42 mouse cellular contexts compared by ENCODE assay signal in genomic region chr6:83737311-83737710, GRCm38 (mm10). TPM values are rescaled to one million over a fixed set of nuclear protein-coding genes. Genes with fewer than 3 reads are reported as not detected.
DNase-seq lines count a peak whose midpoint lies in the region; ATAC-seq and TF ChIP-seq lines count a peak whose summit lies in the region.
"Had no signal": no experiment of that assay in that cellular context is flagged by ENCODE, and none has a peak within 500 bp of the region (broad histone marks: within the 10 kb centered on the region; RNA-seq: fewer than 3 reads in every experiment).

No protein-coding gene starts in this region.

- H3K36me3 ChIP-seq in heart, embryonic 13.5 days, result no peaks in the 10 kb centered on the region
- H3K36me3 ChIP-seq in E14TG2a.4 (ENCODE audit: insufficient read depth, low read length) (no peaks in the 10 kb centered on the region), ES-E14 (ENCODE audit: control insufficient read depth, insufficient read depth, low read length, poor library complexity, severe bottlenecking) (no peaks in the 10 kb centered on the region)
- H3K36me3 ChIP-seq in limb, embryonic 10.5 days, result 0 out of 2 replicates have a peak, but pooled peaks cover 4% of the 10 kb centered on the region
- H3K36me3 ChIP-seq: embryonic facial prominence, embryonic 12.5 days; forebrain, embryonic 10.5 days; forebrain, embryonic 15.5 days; G1E; heart, embryonic 15.5 days; hindbrain, embryonic 13.5 days; liver, embryonic 12.5 days had no signal

- in situ Hi-C loops in ES-E14 (cut with MboI; ENCODE audit: low sequenced_read_pairs in 2 of 2, unreplicated experiment in 2 of 2), result no loop called here

- no peak overlapping the region for H3K4me2 ChIP-seq in heart, embryonic 13.5 days
- H3K4me2 ChIP-seq: embryonic facial prominence, embryonic 12.5 days; forebrain, embryonic 15.5 days; heart, embryonic 15.5 days; hindbrain, embryonic 13.5 days; liver, embryonic 12.5 days had no signal

- TF ChIP-seq CTCF in E14TG2a.4 (conservative IDR thresholded peaks at IDR 0.05; ENCODE audit: low read length), result no peak

- no peak for DNase-seq in heart, postnatal 10 days
- DNase-seq in ES-E14 (ENCODE audit: low read depth, low spot score), result no peak
- no peak for DNase-seq in limb, embryonic 10.5 days (ENCODE audit: low spot score)
- no peak for DNase-seq in adipocyte (ENCODE audit: low spot score)
- no peak for DNase-seq in urinary bladder, adult 18-20 months (ENCODE audit: low spot score in 2 of 2)
- DNase-seq: adrenal gland, adult 2 months; cerebellum, adult 2 months; cerebellum, postnatal 14 days; gastrocnemius, postnatal 36 days; heart, postnatal 4 days; kidney, adult 9 months; kidney, postnatal 10 days; layer of hippocampus, adult 9-11 months; liver, postnatal 0 days; lung, postnatal 36 days; midbrain, embryonic 14.5 days; right cerebral cortex, postnatal 14 days; thymus, adult 18-20 months had no signal

- peaks cover 68% of the 10 kb centered on the region for H3K27me3 ChIP-seq in heart, embryonic 13.5 days (replicated peaks)
- H3K27me3 ChIP-seq in E14TG2a.4 (ENCODE audit: insufficient read depth, low read length), result peaks cover 12% of the 10 kb centered on the region
- H3K27me3 ChIP-seq in limb, embryonic 10.5 days (ENCODE audit: low read depth, poor library complexity, severe bottlenecking), result peaks cover 25% of the 10 kb centered on the region
- H3K27me3 ChIP-seq: forebrain, embryonic 15.5 days had no signal

- 25% methylated on average over 13 of the region's 13 CpGs for WGBS in heart, embryonic 13.5 days
- WGBS in limb, embryonic 10.5 days, result 31% methylated on average over 13 of the region's 13 CpGs

- H3K4me1 ChIP-seq in heart, embryonic 13.5 days, result no peaks in the 10 kb centered on the region
- H3K4me1 ChIP-seq in E14TG2a.4 (replicated peaks; ENCODE audit: low read depth, low read length) (peaks cover 23% of the 10 kb centered on the region), ES-E14 (ENCODE audit: control insufficient read depth in 2 of 2, insufficient read depth in 2 of 2, low read length in 2 of 2, poor library complexity in 1 of 2) (peaks cover 2 to 11% of the 10 kb centered on the region in 2 experiments)
- H3K4me1 ChIP-seq in limb, embryonic 10.5 days, result peaks cover 8% of the 10 kb centered on the region
- H3K4me1 ChIP-seq: embryonic facial prominence, embryonic 12.5 days; forebrain, embryonic 15.5 days; heart, embryonic 15.5 days; hindbrain, embryonic 13.5 days; liver, embryonic 12.5 days had no signal

- H3K9me3 ChIP-seq in heart, embryonic 13.5 days, result peaks cover 8% of the 10 kb centered on the region
- H3K9me3 ChIP-seq in E14TG2a.4 (ENCODE audit: low read length), result peaks cover 12% of the 10 kb centered on the region; the same call in 1 of the 2 replicates
- no peaks in the 10 kb centered on the region for H3K9me3 ChIP-seq in ES-E14 (ENCODE audit: control insufficient read depth, insufficient read depth, low read depth, low read length)
- H3K9me3 ChIP-seq in limb, embryonic 10.5 days (replicated peaks), result 0 out of 2 replicates have a peak, but pooled peaks cover 2% of the 10 kb centered on the region
- H3K9me3 ChIP-seq: forebrain, embryonic 15.5 days; G1E; heart, embryonic 15.5 days; liver, embryonic 12.5 days had no signal

- no peak overlapping the region for H3K27ac ChIP-seq in heart, embryonic 13.5 days (replicated peaks)
- H3K27ac ChIP-seq in ES-E14 (ENCODE audit: insufficient read depth, low read depth, low read length, poor library complexity, severe bottlenecking), result no peak overlapping the region
- 0 out of 2 replicates have a peak overlapping the region, but pooled peaks have one; percentile 6 for H3K27ac ChIP-seq in limb, embryonic 10.5 days
- H3K27ac ChIP-seq: embryonic facial prominence, embryonic 12.5 days; forebrain, embryonic 10.5 days; forebrain, embryonic 15.5 days; heart, embryonic 15.5 days; hindbrain, embryonic 13.5 days; liver, embryonic 12.5 days had no signal

- ATAC-seq in heart, embryonic 13.5 days (ENCODE audit: extremely low read depth, insufficient number of reproducible peaks, low FRiP score, low TSS enrichment), result no peak
- no peak for ATAC-seq in activated CD4-positive, CD25-positive, alpha-beta regulatory T cell, adult 4 months
- ATAC-seq: forebrain, embryonic 15.5 days; intestine, postnatal 0 days; liver, embryonic 12.5 days; liver, postnatal 0 days had no signal

- intact Hi-C loops in heart, postnatal 10 days (cut with DNase I), result no loop called here

- no peak overlapping the region for H3K4me3 ChIP-seq in heart, embryonic 13.5 days
- H3K4me3 ChIP-seq in E14TG2a.4 (replicated peaks; ENCODE audit: low read length), result peak overlapping the region; percentile 77
- peak overlapping the region; percentile 60 to 78 for H3K4me3 ChIP-seq in ES-E14 (ENCODE audit: insufficient read depth in 1 of 2, low read depth in 1 of 2, low read length in 2 of 2, poor library complexity in 1 of 2, severe bottlenecking in 1 of 2)
- 0 out of 2 replicates have a peak overlapping the region, but pooled peaks have one; percentile 12 for H3K4me3 ChIP-seq in limb, embryonic 10.5 days
- H3K4me3 ChIP-seq: embryonic facial prominence, embryonic 12.5 days; forebrain, embryonic 10.5 days; forebrain, embryonic 15.5 days; heart, embryonic 15.5 days; hindbrain, embryonic 13.5 days; liver, embryonic 12.5 days; megakaryocyte, embryonic 14.5 days had no signal

- peak overlapping the region; percentile 19; the same call in 1 of the 2 replicates for H3K9ac ChIP-seq in heart, embryonic 13.5 days
- peak overlapping the region; percentile 40; the same call in 1 of the 2 replicates for H3K9ac ChIP-seq in ES-E14 (ENCODE audit: insufficient read depth, low read depth, low read length, poor library complexity, severe bottlenecking)
- H3K9ac ChIP-seq: embryonic facial prominence, embryonic 12.5 days; forebrain, embryonic 15.5 days; heart, embryonic 15.5 days; hindbrain, embryonic 13.5 days; liver, embryonic 12.5 days; liver, postnatal 0 days had no signal

TF ChIP-seq in ES-E14, 5 proteins besides CTCF, POLR2A, EP300 and RAD21:
- no peak for TF ChIP-seq MAFK (IDR thresholded peaks at IDR 0.05; ENCODE audit: insufficient read depth, low read depth, low read length)
- no peak for TF ChIP-seq HCFC1 (IDR thresholded peaks at IDR 0.05; ENCODE audit: borderline replicate concordance, insufficient read depth, low read length)
- TF ChIP-seq ZC3H11A (IDR thresholded peaks at IDR 0.05; ENCODE audit: borderline replicate concordance, low read depth, low read length), result no peak
- no peak for TF ChIP-seq CHD2 (IDR thresholded peaks at IDR 0.05; ENCODE audit: low read depth, low read length)
- TF ChIP-seq ZNF384 (IDR thresholded peaks at IDR 0.05; ENCODE audit: low read depth, low read length), result no peak

RNA-seq across cellular contexts. Expression of gene Atp6v1b1, which starts 5.5 kb away (rescaled TPM):
- polyA plus RNA-seq in heart, embryonic 13.5 days (2015; fragmentation: Nextera tagmentation; extraction: Ambion mirVana), result not detected in 2 replicates
- not detected for total RNA-seq in heart, postnatal 10 days (2021)
- total RNA-seq in ES-E14 (2012; rRNA removed), result not detected in 2 replicates
- not detected in 2 replicates for polyA plus RNA-seq in limb, embryonic 10.5 days (2016; fragmentation: Nextera tagmentation; extraction: Ambion mirVana)
- not detected for polyA plus RNA-seq in activated CD4-positive, CD25-positive, alpha-beta regulatory T cell, adult 4 months (2017; shearing (Covaris generic))
- total RNA-seq: adrenal gland, adult 2 months; gastrocnemius, adult 18-20 months; gastrocnemius, postnatal 36 days; heart, postnatal 4 days; left cerebral cortex, postnatal 14 days; monocyte, adult 5-6 weeks had no signal
- polyA plus RNA-seq: adrenal gland, adult 2 months; cerebellum, adult 2 months; forebrain, embryonic 10.5 days; G1E; heart, embryonic 15.5 days; hindbrain, embryonic 13.5 days; intestine, postnatal 0 days; large intestine, adult 2 months; liver, embryonic 12.5 days; liver, postnatal 0 days; midbrain, embryonic 14.5 days; neural tube, embryonic 14.5 days; small intestine, adult 2 months had no signal

RNA-seq across cellular contexts. Expression of gene Ankrd53, which starts 25.1 kb away (rescaled TPM):
- not detected in 2 replicates for polyA plus RNA-seq in heart, embryonic 13.5 days (2015; fragmentation: Nextera tagmentation; extraction: Ambion mirVana)
- total RNA-seq in heart, postnatal 10 days (2021), result not detected
- total RNA-seq in ES-E14 (2012; rRNA removed), result 0.16 and 0.18 TPM in 2 replicates
- 0.16 and 0.28 TPM in 2 replicates for polyA plus RNA-seq in limb, embryonic 10.5 days (2016; fragmentation: Nextera tagmentation; extraction: Ambion mirVana)
- polyA plus RNA-seq in activated CD4-positive, CD25-positive, alpha-beta regulatory T cell, adult 4 months (2017; shearing (Covaris generic)), result not detected
- total RNA-seq: adrenal gland, adult 2 months; G1E; gastrocnemius, adult 18-20 months; gastrocnemius, postnatal 36 days; heart, postnatal 4 days; left cerebral cortex, postnatal 14 days; monocyte, adult 5-6 weeks had no signal
- polyA plus RNA-seq: adrenal gland, adult 2 months; cerebellum, adult 2 months; frontal cortex, adult 2 months; G1E; intestine, postnatal 0 days; large intestine, adult 2 months; limb, embryonic 14.5 days; liver, embryonic 12.5 days; liver, postnatal 0 days; lung, embryonic 16.5 days; small intestine, adult 2 months; stomach, embryonic 14.5 days had no signal

RNA-seq across cellular contexts. Expression of gene Vax2, which starts 26.2 kb away (rescaled TPM):
- not detected in 2 replicates for polyA plus RNA-seq in heart, embryonic 13.5 days (2015; fragmentation: Nextera tagmentation; extraction: Ambion mirVana)
- not detected for total RNA-seq in heart, postnatal 10 days (2021)
- 0.69 and 2.1 TPM in 2 replicates for total RNA-seq in ES-E14 (2012; rRNA removed)
- 6.3 and 10.7 TPM in 2 replicates for polyA plus RNA-seq in limb, embryonic 10.5 days (2016; fragmentation: Nextera tagmentation; extraction: Ambion mirVana)
- under 1 TPM in 1 of 2 experiments, not detected in 1; 0.45 TPM for polyA plus RNA-seq in activated CD4-positive, CD25-positive, alpha-beta regulatory T cell, adult 4 months (2017; shearing (Covaris generic))
- total RNA-seq: adrenal gland, adult 2 months; adrenal gland, postnatal 4 days; G1E; gastrocnemius, adult 18-20 months; gastrocnemius, postnatal 36 days; heart, adult 8-10 months; heart, postnatal 4 days; left cerebral cortex, postnatal 14 days; monocyte, adult 5-6 weeks had no signal
- polyA plus RNA-seq: adrenal gland, adult 2 months; cerebellum, adult 2 months; frontal cortex, adult 2 months; G1E; heart, embryonic 15.5 days; hindbrain, embryonic 13.5 days; intestine, postnatal 0 days; large intestine, adult 2 months; liver, embryonic 12.5 days; liver, postnatal 0 days; lung, embryonic 16.5 days; neural tube, embryonic 14.5 days; small intestine, adult 2 months; stomach, embryonic 14.5 days had no signal

RNA-seq across cellular contexts. Expression of gene Tex261, which starts 38.3 kb away (rescaled TPM):
- polyA plus RNA-seq in heart, embryonic 13.5 days (2015; fragmentation: Nextera tagmentation; extraction: Ambion mirVana), result 60.4 and 72.9 TPM in 2 replicates
- total RNA-seq in heart, postnatal 10 days (2021), result 10 to 100 TPM; 68.8 to 83.4 TPM
- total RNA-seq in ES-E14 (2012; rRNA removed), result 61.6 and 70.9 TPM in 2 replicates
- polyA plus RNA-seq in limb, embryonic 10.5 days (2016; fragmentation: Nextera tagmentation; extraction: Ambion mirVana), result 82.9 and 83.5 TPM in 2 replicates
- 10 to 100 TPM; 76.3 to 79.6 TPM for polyA plus RNA-seq in activated CD4-positive, CD25-positive, alpha-beta regulatory T cell, adult 4 months (2017; shearing (Covaris generic))

RNA-seq across cellular contexts. Expression of gene Nagk, which starts 57.5 kb away (rescaled TPM):
- polyA plus RNA-seq in heart, embryonic 13.5 days (2015; fragmentation: Nextera tagmentation; extraction: Ambion mirVana), result 55.4 and 57.6 TPM in 2 replicates
- total RNA-seq in heart, postnatal 10 days (2021), result 10 to 100 TPM; 27.4 to 33.0 TPM
- total RNA-seq in ES-E14 (2012; rRNA removed), result 18.0 and 22.2 TPM in 2 replicates
- polyA plus RNA-seq in limb, embryonic 10.5 days (2016; fragmentation: Nextera tagmentation; extraction: Ambion mirVana), result 16.9 and 23.6 TPM in 2 replicates
- 10 to 100 TPM; 23.0 to 27.9 TPM for polyA plus RNA-seq in activated CD4-positive, CD25-positive, alpha-beta regulatory T cell, adult 4 months (2017; shearing (Covaris generic))
